7 mouse cellular contexts compared by ENCODE assay signal in the genomic region with DNA sequence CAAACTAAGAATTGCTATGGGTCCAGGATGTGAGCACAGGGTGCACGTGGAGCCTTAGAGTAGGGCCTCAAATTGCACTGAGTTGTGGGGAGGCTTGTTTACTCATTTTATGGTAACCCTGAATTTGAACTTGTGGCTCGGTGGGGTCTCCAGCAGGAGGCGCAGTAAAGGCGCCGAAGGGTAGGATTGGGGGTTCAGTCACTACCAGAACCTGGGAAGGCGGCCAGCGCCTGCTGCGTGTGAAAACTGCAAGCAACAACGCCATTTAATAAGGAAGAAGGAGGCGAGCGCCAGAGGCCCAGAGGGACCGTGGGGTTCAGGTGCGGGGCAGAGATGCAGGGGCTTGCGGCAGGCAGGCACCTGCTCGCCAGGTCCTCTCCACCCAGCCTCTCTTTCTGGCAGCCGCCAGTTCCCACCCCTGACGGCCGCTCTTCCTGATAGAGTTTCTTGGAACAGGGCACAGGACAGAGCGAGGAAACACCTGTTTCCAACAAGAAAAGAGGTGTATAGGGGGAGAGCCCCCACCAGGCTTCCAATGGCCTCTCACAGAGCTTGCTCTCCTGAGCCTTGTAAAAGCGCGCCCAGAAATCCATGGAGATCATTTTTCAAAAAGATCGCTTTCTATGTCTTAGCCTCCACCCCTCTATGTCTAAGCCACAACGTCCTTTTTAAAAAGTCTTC. TPM values are rescaled to one million over a fixed set of nuclear protein-coding genes. Genes with fewer than 3 reads are reported as not detected.
DNase-seq lines count a peak whose midpoint lies in the region; ATAC-seq lines count a peak whose summit lies in the region.

No protein-coding gene starts in this region.

- peak; percentile 23 for DNase-seq in right cerebral cortex, postnatal 4 days
- no peak for DNase-seq in right cerebral cortex, adult 2 months (ENCODE audit: low spot score in 2 of 2)
- DNase-seq in splenic B cell, adult 2 months (ENCODE audit: low read depth, low spot score) = peak; percentile 4
- no peak for DNase-seq in urinary bladder, postnatal 10 days (ENCODE audit: low spot score)

- peak; percentile 40 for ATAC-seq in common myeloid progenitor, adult 5-6 weeks (replicated peaks; ENCODE audit: low read depth, poor library complexity, severe bottlenecking)
- no peak for ATAC-seq in heart, embryonic 15.5 days (replicated peaks; ENCODE audit: insufficient number of reproducible peaks, insufficient read depth, low FRiP score, low read depth)
- ATAC-seq in liver, embryonic 12.5 days = no peak

- peak overlapping the region; percentile 54 for H3K4me3 ChIP-seq in heart, embryonic 15.5 days
- H3K4me3 ChIP-seq in liver, embryonic 12.5 days = no peak overlapping the region; the same call in 1 of the 2 replicates

- H3K36me3 ChIP-seq in heart, embryonic 15.5 days = no peaks in the 10 kb centered on the region
- no peaks in the 10 kb centered on the region for H3K36me3 ChIP-seq in liver, embryonic 12.5 days
- H3K36me3 ChIP-seq in splenic B cell, adult 2 months (ENCODE audit: control insufficient read depth, insufficient read depth, low read length, poor library complexity, severe bottlenecking) = no peaks in the 10 kb centered on the region

- H3K4me1 ChIP-seq in heart, embryonic 15.5 days (replicated peaks) = peaks cover 13% of the 10 kb centered on the region
- H3K4me1 ChIP-seq in liver, embryonic 12.5 days = no peaks in the 10 kb centered on the region

- H3K9ac ChIP-seq in heart, embryonic 15.5 days = peak overlapping the region; percentile 28; the same call in 1 of the 2 replicates
- no peak overlapping the region for H3K9ac ChIP-seq in liver, embryonic 12.5 days

- H3K4me2 ChIP-seq in heart, embryonic 15.5 days = peak overlapping the region; percentile 74
- peak overlapping the region; percentile 47 for H3K4me2 ChIP-seq in liver, embryonic 12.5 days

- no peaks in the 10 kb centered on the region for H3K9me3 ChIP-seq in heart, embryonic 15.5 days (replicated peaks)
- no peaks in the 10 kb centered on the region for H3K9me3 ChIP-seq in liver, embryonic 12.5 days (replicated peaks)

- WGBS in heart, embryonic 15.5 days = 13% methylated on average over 23 of the region's 23 CpGs
- WGBS in liver, embryonic 12.5 days (ENCODE audit: insufficient replicate concordance) = 9% methylated on average over 23 of the region's 23 CpGs

- H3K27ac ChIP-seq in heart, embryonic 15.5 days = no peak overlapping the region
- H3K27ac ChIP-seq in liver, embryonic 12.5 days = no peak overlapping the region

- peaks cover 33% of the 10 kb centered on the region for H3K27me3 ChIP-seq in heart, embryonic 15.5 days
- H3K27me3 ChIP-seq in liver, embryonic 12.5 days (replicated peaks) = peaks cover 73% of the 10 kb centered on the region
- H3K27me3 ChIP-seq in splenic B cell, adult 2 months (ENCODE audit: control insufficient read depth, insufficient read depth, low read length, poor library complexity, severe bottlenecking) = no peaks in the 10 kb centered on the region

RNA-seq across cellular contexts. Expression of a gene that starts 1.1 kb away (rescaled TPM):
- total RNA-seq in common myeloid progenitor, adult 5-6 weeks (2017) = not detected in 2 replicates
- 0.66 and 0.84 TPM in 2 replicates for polyA plus RNA-seq in heart, embryonic 15.5 days (2015; fragmentation: Nextera tagmentation; extraction: Ambion mirVana)
- polyA plus RNA-seq in liver, embryonic 12.5 days (2016; fragmentation: Nextera tagmentation; extraction: Ambion mirVana) = not detected in 2 replicates

Comparison
In these comparisons a context has a peak if more than half of its experiments do, and no peak if none do; other contexts are left out.
1. DNase-seq: peak in right cerebral cortex, postnatal 4 days (single experiment) and splenic B cell, adult 2 months (single experiment); none in right cerebral cortex, adult 2 months (0 of 2) and urinary bladder, postnatal 10 days (single experiment).